Mouse (Mus musculus): Measurements from ENCODE around the gene Reck.

GRCm38 (mm10) chr4:43957292-43957845 is 82.0 kb downstream of the Reck start, which contains the start of gene Glipr2:
- TF ChIP-seq CTCF (conservative IDR thresholded peaks at IDR 0.05; ENCODE audit: insufficient read depth, insufficient read length, low read depth, low read length) (peak; percentile 66), POLR2A (IDR thresholded peaks at IDR 0.05; ENCODE audit: low read depth, low read length) (no peak)
